Mouse (Mus musculus): ENCODE results near the gene Fam83e.

Gene Fam83e

DNA sequence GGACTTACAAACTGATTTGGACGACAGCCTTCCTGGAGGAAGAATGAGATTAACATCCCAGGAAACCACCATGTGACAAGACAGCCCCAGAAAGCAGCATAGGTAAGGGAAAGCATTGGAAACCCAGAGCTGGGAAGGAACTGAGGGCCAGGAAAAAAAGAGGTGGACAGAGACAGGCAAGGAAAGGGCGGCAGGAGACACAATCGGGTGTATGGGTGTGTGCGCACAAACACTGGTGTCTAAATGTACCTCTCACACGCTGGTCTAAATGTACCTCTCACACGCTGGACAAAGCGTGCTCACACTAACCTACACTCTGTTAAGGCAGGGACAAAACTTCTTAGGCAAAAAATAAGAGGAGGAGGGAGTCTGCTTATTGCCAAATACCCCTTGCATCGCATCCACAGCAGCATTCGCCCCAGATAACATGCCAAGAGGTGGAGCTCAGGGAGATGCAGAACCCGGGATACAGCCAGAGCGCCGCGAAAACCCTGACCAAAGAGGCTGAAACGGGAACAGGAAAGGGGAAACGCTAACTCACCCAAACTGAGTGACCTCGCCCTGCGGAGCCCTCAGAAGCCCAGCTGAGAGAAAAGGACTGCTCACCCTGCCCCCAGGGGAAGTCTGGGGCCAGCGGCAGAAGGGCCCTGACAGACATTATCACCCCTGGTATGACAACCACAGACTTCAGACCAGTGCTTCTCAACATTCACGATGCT is 5.1 kb upstream of the Fam83e start:
- no peak for DNase-seq

DNA sequence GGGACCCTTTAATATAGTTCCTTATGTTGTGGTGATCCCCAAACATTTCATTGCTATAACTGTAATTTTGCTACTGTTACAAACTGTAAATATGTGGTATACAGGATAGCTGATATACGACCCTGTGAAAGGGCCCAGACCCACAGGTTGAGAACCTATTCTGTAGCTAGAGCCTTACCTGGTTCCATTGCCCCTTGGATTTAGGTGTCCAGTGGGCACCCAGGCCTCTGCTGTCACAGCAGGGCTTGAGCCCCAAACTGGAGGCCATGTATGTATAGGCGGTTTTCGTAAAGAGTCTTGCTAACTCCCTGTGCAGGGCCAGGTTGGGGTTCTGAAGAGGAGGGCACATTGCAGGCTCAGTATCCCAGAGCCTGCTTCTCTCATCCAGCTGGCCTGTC is 4.6 kb upstream of the Fam83e start:
- DNase-seq = no peak

DNA sequence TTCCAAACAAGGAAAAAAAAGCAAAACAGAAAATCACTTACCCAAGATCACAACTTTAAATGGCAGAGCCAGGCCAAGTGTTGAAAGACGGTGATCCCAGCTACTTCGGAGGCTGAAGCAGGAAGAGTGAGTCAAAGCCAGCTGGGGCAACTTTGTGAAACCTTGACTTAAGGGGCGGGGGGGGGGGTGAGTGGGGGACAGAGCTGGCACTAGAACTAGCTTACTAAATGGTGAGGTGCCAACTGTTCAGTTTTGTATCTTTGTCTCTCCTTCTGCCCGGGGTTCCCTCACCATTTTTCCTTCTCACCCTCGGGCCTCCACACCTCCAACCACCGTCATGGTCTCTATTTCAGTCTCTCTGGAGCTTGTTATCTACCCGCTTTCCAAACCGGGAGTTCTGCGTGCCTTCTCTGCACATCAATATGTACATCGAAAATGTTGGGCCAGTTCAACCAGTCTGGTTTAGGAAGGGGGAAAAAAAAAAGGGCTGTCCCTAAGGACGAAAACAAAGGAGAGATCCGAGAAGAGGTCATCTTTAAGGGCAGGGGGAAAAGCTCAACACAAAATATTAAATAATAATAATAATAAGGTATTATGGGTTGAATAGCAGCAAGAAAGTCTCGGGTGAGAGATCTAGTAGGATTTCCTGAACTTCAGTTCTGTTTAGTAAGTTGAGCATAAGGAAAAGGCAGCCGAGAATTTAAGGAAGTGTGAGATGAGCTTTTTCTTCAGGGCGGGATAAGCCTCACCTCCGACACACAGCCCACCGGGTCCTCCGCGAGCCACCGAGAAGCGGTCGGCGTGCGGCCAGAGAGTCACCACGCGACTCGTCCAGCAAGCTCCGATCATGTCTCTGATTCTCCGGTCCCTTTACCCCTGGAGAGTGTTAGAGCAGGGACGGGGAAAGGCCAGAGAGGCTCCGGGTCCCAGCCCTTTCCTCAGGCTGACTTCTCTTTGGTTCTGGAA is 3.8 kb upstream of the Fam83e start:
- DNase-seq = no peak

DNA sequence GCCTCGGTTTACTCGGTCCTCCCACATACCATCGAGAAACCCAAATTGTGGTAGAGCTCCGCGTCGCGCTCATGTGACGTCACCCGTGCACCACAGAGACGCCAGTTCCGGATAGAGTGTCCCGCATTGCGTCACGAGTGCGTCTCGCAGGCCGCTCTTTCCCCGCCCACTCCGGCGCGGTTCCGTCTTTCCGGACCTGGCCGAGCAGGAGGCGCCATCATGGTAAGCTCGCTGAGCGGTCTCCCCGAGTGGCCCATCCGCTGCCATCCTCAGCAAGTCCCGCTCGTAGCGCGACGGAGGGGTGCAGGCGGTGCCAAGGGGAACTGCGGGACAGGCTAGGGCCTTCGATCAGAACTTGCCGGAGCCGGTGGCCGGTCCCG is 3.1 kb upstream of the Fam83e start, which contains the start of gene Sphk2:
Gene Sphk2, minus strand, starts transcription at position 85 of the 380 bp plus-strand sequence.
- DNase-seq = peak; percentile 99

DNA sequence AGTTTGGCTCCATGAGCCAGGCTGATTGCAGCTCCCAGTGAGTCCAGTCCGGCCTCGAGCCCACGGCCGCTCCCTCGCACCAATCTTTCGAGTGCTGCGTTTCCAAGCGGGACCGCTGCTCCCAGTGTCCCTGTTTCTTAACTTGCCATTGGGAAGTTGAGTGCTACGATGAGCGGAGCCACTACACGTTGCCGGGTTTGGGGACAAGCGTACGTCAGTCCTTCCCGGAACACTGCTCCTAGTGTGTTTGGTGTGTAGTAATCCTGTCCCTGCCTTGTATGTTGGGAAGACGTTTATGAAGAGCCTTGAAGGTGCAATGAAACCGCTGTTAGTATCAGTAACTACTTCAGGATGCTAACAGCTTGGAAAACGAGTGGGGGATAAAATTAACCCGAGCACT is 2.7 kb upstream of the Fam83e start:
- no peak for DNase-seq

DNA sequence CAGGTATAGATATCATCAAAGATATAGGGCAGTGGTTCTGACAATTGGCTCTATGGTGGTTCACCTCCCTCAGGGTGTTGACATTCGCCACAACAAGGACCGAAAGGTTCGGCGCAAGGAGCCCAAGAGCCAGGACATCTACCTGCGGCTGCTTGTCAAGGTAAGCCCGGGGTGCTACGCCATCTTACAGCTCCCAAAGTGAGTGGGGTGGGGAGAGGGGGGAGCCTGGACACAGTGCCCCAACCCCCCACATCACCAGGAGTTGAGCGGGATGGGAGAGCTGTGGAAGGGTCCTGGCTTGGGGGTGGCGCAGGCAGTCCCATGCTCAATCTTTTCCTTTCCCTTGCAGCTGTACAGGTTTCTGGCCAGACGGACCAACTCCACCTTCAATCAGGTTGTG is 1.8 kb upstream of the Fam83e start:
- no peak for DNase-seq

DNA sequence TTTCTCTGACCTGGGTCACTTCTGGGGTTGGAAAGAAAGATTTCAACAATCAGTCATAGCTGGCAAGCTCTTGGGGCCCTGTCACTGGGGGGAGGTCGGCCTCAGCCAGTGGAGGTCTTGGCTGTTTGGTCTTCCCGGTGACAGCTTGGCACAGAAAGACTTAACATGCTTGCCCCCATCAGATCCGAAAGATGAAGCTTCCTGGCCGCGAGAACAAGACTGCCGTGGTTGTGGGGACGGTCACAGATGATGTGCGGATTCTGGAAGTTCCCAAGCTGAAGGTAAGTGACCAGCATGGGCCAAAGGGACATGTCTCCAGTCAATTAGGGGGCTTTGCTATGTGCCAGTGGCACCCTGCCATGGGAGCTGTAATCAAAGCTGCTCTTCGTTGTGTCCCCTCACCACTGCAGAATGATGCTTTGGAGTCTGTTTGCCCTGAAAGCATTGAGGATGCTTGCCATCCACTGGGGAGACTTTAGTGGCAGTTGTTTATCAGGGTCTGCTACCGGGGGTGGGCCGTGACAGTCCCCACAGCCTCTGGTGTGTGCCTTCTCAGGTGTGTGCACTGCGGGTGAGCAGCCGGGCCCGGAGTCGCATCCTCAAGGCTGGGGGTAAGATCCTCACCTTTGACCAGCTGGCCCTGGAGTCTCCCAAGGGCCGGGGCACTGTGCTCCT is 1.1 kb upstream of the Fam83e start:
- DNase-seq = no peak

DNA sequence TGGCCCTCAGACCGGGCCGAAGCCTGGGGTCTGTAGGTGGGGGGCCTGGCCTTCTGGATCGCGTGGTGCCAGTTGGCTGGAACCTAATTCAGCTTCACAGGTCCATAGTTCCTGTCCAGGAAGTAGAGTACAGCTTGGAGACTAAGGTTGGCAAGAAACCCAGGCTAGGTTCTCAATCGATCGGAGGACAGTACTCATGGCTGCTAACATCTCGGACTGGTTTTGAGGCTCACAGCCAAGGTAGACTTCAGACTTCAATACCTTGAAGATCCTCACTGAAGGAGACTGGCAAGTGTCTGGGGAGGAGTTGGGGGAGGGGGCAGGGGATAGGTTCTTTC is 191 bp downstream of the Fam83e start:
- no peak for DNase-seq

DNA sequence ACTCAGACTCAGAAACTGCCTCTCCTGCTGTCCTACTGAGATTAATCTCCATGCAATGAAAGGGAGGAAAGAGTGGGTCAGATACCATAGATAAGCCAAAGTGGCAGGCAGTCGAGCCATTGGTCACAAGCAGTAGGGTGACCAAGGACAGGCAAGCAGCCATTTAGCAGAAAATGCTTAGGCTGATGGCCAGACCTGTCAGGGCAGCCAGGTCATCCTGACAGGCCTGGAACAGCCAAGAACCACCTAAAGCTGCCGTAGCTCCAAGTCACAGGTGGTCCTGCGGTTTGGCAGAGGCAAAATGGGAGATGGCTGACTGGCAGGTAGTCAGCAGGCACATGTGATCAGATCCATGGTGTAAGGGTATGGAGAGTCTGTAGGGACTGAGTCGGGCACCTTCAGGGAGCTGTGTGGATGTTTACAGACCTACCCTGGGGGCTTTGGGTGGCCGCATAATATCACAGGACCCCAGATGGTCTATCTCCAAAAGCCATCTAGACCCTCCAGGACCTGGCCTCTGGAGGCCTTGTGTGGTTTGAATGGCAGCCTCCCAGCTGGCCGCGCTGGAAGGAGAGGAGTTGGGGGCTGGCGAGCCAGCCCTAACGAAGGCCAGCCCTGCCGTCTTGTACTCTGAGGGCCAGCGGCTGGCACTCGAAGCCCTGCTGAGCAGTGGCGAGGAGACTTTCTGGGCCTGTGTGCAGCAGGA is 783 bp downstream of the Fam83e start:
- no peak for DNase-seq

DNA sequence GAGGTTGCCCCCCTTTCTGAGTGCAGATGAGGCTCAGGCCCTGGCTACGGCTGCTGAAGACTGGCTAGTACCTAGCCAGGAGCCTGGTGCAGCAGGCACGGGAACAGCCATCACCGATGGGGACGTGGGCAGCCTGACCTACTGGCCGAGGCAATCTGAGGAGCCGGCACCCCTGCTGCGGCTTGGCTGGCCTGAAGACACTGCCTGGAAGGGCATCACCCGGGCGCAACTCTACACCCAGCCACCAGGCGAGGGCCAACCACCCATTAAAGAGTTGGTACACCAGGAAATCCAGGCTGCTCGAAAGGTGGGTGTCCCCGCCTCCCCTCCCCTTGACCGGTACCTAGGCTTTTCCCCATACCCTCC is 1.3 kb downstream of the Fam83e start:
- DNase-seq = no peak

DNA sequence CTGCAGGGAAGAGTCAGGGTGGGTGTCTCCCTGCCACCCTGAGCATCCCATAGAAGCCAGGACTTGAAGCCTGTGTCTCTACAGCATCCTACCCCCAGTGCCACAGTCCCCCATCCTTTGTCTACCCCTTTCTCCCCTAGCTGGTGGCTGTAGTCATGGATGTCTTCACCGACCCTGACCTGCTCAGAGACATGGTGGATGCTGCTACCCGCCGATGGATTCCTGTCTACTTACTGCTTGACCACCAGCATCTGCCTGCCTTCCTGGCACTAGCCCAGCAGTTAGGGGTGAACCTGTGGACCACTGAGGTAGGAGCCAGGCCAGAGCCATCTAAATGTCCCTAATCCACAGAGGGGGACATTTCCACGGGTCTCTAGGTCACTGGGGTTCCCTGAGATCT is 2.3 kb downstream of the Fam83e start:
- DNase-seq = no peak

DNA sequence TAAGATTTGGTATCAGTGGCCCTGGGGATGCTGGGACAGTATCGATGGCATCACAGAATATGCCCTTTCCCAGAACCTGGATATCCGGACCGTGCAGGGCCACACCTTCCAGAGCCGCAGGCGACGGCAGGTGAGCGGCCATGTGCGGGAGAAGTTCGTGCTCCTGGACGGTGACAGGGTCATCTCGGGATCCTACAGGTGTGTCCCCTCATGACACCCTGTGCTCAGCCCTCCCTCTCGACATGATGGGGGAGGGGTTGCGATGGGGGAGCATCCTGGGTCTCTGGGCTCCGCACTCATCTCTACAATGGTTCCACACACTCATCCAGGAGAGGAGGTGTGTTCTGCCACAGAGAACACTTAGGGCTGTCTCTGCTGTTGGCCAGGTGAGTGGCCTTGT is 2.8 kb downstream of the Fam83e start:
- DNase-seq = no peak

DNA sequence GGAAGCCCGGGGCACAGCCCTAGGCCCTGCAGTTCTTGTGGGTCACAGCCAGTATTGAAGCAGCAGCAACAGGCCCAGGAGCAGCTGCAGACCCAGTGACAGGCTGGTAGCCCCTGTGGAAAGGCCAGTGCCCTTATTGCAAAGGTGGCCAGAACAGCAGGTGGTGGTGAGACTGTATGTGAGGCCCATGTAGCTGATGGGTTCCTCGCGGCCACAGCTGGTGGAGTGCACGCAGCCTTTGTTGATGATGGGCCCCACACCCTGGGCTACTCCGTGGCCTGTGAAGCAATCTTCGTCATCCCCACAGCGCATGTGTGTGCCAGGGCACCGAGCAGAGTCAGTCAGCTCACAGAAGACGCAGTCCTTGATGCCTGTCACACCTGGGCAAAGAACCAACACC is 4.1 kb downstream of the Fam83e start:
- DNase-seq = no peak

DNA sequence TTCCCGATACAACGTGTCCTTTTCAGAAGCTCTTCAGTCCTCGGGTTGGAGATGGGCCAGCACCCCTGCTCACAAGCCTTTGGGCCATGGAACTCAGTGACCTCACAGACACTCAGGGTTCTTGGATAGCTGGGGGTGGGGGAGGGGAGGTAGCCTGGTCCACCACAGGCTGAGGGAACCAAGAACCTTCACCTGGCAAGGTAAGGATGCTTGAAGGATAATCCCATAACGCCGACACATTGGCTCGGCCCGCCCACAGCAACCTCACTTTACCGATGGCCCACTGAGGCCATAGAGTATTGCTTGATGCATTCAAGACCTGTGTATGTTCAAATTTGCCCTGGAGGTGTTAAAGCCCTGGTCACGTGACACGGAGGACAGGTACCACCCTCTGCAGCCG is 4.7 kb downstream of the Fam83e start, which contains the start of gene Spaca4:
Gene Spaca4, minus strand, starts transcription at position 101 of the 400 bp plus-strand sequence.
- DNase-seq = no peak

DNA sequence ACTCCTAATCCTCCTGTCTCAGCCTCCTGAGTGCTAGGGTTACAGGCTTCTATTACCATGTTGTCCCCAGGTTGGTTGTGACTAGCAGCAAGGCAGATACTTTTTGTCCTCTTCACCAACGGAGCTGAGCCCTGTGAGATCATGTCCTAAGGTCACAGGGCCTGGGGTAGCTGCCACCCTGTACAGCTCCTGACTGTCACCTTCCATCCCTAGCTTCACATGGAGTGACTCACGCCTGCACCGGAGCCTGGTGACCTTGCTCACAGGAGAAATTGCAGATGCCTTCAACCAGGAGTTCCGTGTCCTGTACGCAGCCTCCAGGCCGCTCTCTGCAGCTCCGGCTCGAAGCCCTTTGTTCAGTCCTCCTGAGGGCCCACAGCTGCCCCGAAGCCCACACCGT is 5.4 kb downstream of the Fam83e start:
- no peak for DNase-seq

DNA sequence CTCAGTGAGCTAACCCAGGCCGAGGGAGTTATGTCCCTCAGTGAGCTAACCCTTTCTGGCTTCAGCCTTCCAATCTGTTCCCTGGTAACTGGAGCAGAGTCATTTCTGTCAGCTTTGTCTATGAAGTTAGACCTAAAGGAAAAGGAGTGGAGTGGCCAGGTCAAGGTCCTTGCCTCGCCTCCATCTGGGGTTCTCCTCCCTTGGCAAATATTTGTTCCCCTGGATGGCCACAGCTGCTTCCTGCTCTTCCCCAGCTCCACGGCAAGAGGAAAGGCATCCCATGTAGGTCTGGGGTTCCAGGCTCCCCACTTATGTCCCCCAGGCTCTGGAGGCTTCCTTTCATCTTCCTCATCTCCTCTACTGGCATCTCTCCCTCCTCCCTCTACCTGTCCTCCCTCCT is 6.6 kb downstream of the Fam83e start:
- no peak for DNase-seq

DNA sequence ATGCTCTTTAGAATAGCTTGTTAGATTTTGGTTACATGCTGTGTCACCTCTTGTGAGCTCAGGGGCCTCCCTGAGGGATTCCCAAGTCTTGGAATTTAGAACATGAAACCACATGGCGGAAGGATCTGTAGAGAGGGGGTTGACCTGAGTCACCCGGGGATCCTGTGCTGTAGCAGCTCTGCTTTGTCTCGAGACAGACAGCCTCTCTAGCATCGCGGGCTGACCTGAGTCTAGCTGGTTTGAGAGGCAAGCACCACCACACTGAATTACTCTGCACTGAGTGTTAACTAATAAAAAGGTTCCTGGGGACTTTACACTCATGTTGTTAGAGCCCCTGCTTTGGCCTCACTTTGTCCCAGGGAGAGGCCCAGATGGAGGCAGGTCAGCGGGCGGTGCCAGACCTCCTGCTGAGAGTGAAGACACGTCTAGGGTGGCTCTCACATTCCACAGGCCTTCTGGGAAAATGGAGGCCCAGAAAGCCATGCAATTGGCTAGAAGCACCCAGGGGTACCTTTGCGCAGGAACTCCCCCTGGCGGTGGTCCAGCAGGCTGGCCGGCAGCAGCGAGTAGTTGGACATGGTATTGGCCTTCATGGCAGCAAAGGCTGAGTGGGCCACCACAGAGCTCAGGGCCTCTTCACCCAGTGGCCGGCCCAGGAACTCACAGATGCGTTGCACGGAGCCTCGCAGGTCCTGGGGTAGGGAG is 9.9 kb downstream of the Fam83e start:
- DNase-seq = no peak

DNA sequence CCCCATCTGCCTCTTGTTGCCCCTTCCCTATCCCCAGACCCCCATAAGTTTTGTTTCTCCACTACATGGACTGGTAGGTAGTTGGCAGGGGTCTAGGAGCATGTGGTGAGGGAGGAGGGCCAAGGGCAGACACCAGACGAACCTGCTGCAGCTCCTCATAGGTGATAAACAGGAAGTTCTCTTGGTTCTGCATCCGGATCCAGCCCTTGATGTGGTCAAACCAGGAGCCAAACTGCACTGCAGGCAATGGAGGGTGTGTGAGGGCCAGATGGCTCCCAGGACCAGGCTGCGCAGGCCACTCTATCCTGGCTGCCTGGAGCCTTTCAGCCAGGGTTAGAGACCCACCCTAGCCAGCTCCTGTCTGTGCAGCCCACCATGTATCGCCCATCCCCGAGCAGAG is 12.5 kb downstream of the Fam83e start:
- no peak for DNase-seq

DNA sequence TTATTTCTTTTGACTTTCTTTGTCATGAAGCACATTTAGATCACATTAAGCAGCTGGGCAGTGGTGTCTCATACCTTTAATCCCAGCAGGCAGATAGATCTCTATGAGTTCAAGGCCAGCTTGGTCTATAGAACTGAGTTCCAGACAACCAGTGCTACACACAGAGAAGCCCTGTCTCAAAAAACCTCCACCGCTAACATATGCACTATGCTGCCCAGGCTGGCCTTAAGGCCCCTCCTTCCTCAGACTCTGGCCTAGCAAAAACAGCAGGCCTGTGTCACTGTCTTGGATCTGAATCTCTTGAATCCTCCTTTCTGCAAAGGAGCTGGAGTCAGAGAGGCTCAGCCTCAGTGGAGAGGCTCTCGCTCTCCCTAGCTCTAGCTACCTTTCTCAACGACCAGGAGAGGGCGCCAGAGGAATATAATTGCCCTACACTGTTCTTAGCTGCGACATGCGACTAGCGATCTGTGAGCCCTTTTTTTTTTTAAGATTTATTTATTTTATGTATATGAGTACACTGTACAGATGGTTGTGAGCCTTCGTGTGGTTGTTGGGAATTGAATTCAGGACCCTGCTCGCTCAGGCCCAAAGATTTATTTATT is 18.3 kb downstream of the Fam83e start:
- DNase-seq = peak; percentile 87

DNA sequence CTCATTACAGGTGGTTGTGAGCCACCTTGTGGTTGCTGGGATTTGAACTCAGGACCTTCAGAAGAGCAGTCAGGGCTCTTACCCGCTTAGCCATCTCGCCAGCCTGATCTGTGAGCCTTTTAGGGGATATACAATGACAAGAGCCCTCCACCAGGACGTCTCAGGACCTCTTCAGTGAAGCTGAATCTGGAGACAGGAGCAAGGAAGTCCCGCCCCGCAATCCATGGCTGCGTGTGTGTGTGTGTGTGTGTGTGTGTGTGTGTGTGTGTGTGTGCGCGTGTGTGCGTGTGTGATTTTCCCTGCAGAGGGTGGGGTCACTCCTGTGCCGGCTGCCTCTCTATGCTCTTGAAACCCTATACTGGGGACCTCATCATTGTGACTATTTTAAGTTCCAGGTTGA is 18.8 kb downstream of the Fam83e start:
- no peak for DNase-seq

DNA sequence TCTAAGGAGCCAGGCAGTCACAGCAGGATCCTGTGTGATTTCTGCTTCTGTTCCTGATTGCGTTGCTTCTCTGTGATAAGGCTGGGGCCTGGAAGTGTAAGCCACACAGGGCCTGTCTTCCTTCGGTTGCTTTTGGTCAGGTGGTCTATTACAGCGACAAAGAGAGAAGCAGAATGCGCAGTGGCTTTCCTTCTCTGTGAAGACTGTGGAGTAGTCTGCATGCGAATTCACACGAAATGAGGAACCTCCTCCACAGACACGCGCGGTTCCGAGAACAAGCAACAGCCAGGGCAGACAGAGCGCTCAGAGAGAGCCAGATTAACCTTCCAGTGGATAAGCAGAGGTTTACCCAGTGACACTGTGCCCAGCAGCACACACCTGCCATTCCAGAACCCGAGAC is 20.3 kb downstream of the Fam83e start:
- DNase-seq = no peak

DNA sequence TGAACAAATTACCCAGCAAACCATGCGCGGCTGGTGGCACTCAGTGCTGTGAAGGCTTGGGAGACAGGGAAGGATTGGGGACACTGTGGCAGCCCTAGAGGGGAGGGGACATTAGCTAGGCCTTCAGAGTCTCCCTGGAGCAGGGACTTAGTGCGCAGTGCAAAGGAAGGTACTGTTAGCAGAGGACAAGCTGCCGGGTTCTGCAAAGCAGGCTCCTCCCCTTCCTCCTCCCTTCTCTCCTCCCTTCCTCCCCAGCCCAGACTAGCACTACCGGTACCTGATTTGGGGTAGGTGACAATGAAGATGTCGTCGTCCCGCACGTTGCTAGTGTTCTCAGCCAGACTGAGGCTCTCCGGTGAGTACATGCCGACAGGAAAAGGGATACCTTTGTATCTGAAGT is 20.8 kb downstream of the Fam83e start:
- DNase-seq = no peak

Data from right cerebral cortex, postnatal 14 days (tissue).